Mouse (Mus musculus) spleen, postnatal 36 days (tissue): ENCODE data around the gene Cmklr1.
A peak's percentile ranks its signal among the peaks of the same experiment; 100 is the strongest.

ENCODE experiments used
- DNase-seq, 2 experiments: peaks; one replicate each; pipeline ENCODE4 v3.0.0; 2022; ENCODE audit warnings: low spot score in 2 of 2, mixed read lengths in 1 of 2

The Cmklr1 gene

DNA sequence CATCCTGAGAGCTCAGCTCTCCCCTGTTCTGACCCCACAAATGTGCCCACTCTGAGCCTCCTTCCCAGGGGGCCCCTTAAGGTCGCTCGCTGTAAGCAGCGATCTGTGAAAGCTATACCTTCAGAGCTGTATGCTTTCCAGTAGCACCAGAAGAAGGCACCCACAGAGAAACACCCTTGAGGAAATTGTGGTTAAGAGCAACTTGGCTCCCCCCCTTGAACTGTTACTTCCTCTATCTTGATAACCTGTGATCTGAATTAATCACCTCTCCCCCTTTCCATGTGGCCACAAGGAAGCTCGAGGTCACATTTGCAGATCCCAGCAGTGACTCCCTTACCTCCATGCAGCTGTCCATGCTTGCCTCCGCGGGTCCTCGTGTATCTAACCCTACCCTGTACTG is 29.2 kb downstream of the Cmklr1 start:
- DNase-seq: peak; percentile 20 to 26

DNA sequence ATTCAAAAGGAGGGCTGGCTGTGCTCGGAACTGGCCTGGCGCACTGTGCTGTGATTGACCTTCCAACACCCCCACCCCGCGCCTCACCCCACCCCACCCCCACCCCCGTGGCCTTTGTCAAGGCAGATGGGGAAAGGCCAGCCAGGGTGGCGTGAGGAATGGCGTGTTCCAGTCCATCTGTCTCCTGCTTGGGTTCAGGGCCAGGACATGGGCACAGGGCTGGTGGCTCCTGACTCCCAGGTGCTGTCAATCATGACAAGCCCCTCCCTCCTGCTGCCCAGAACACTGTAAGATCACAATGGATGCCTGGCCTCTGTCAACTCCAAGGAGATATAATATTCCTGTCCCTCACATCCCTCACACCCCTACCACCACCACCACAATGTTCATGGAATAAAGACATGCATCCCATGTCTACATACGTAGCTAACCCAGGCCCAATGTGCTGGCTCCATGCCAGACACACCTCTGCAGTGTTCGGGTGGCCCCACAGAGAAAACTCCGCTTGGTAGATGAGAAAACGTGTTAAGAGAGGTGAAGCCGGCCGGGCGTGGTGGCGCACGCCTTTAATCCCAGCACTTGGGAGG is 30.0 kb downstream of the Cmklr1 start:
- no peak for DNase-seq

DNA sequence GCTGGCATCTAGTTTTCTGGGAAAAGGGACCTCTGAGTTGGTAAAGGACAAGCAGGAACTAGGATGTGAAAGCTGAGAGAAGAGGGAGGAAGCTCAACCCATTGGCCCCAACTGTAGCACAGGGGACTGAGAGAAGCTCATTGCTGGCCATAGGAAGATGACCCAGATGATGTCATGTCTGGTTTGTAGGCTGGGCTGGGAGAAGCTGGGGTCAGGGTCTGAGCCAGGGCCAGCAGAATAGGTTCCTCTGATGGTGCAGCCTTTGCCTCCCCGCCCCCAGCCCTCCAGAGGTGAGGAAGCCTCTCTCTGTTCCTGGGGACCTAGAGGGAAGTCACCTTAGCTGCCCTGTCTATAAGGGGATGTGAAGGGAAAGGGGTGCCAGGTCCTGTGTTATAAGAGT is 31.1 kb downstream of the Cmklr1 start:
- DNase-seq: no peak

DNA sequence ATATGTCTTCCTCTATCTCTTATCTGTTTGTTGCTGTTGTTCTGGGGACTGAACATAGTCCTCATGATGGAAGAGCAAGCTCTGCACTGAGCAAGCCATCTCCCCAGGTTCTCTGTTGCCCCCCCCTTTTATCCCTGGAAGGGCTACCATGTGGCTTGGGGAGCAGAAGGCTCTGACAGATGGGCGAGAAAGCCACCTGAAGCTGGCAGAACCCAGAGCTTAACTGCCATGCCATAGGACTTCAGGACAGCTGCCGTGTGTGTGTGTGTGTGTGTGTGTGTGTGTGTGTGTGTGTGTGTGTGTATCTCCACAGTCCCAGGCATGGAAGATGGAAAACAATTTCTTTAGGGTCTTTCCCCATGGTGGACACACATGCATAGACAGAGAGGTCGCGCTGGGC is 31.5 kb downstream of the Cmklr1 start:
- DNase-seq: no peak

DNA sequence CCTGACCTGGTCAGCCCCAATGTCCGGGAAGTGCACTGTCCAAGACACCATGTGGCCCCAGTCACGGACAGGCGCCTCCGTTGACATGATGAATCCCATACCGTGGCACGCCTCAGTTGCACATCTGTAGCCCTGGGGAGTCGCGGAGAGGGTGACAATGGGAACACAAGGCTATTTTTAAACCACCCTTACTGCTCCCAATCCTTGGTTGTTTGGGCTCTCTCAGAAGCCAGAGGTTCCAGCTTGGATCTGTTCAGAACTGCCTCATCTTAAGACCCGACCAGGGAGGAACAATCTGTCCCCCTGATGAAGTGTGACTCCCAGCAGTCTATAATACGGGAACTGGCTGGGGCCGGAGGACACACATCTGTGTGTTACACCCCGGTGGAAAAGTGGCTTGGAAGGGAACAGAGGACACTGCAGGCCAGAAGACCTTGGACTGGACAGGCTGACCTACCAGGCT is 38.4 kb downstream of the Cmklr1 start:
- DNase-seq: no peak

DNA sequence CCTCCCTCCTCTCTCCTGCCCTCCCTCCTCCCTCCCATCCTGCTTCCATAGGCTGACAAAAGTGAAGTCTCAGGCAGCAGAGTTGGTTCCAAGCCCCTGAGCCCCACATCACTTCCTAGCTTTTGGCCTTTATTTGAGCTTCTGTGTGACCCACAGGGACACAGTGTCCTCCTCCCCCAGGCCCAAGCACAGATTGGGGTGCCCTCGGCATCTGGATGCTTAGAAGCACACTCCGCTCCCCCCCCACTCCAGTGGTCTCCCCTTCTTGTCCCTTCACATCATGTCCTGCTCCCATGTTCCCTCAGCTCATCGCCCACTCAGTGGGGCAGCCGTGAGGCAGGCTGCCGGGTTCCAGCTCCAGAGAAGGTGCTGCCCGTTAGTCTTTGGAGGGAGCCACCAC is 39.1 kb downstream of the Cmklr1 start:
- no peak for DNase-seq

DNA sequence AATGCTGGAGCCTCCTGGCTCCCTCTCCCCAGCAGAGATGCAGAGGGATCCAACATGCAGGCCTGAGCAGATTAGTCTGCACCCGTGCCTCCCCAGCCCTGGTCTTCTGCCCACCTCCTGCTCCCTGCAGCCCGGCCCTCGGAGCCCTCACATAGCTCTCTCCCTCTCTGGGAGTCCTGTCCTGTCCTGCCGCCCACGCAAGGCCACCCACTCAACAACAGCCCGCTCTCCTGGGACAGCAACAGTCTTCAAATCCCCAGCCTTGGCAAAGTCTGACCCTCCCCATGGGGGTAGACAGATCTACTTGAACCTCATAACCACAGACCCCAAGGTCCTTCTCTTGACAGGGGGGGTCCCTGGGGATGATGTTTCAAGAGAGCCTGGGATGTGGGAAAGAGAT is 39.7 kb downstream of the Cmklr1 start:
- DNase-seq: no peak

DNA sequence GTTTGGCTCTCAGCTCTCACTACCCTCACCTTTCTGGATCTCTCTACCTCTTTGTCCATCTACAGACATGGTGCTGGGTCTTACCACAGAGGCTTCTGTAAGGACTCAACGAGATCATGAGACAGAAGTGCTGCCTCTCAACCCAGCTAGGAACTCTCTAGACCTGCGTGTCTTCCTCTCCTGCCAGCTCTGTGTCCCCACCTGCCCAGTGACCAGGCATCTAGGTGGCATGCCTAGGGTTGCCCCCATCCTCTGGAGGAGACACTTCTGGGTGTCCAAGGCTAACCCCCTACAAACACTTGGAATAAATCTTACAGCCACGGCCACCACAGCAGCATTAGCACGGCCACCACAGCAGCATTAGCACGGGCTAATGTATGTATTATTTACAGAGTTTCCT is 40.3 kb downstream of the Cmklr1 start:
- DNase-seq: no peak

DNA sequence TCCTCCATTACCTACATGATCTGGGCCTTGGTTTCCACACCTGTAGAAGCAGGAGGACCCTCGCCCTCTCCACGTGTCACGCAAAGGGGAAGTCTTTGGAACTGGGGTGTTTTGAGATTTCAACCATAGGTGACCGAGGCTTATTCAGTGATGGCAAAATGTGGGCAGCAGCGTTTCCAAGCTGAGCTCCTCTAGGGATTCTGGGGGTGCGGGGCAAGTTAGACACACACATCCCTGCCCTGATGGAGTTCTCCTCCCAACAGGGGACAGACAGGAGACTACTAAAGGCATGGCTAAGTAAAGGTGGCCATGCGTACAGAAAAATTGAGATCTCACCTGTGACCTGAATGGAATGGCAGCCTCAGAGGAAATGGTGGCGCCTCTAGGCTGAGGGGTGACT is 41.7 kb downstream of the Cmklr1 start:
- DNase-seq: no peak

DNA sequence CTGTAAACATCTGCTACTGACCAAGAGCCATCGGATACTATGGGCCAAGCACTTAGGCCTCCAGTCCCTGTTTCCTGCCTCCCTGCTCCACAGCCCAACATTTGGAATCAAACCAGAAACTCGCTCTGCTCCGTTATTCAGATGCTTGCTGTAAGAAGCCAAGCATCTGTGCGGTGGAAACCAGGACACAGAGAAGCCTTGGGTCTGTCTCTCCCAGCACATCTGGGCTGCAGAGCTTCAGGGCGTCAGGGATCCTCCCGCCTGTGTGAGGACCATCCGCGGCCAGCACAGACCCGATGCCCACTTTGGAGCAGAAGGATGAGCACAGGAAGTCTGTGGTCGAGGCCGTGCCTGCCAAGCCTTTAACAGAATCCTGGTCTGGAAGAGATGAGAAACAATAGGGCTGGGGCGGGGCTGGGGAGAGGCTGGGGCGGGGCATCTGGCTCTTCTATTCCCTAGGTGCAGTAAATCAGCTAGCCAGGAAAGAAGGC is 42.2 kb downstream of the Cmklr1 start:
- no peak for DNase-seq

DNA sequence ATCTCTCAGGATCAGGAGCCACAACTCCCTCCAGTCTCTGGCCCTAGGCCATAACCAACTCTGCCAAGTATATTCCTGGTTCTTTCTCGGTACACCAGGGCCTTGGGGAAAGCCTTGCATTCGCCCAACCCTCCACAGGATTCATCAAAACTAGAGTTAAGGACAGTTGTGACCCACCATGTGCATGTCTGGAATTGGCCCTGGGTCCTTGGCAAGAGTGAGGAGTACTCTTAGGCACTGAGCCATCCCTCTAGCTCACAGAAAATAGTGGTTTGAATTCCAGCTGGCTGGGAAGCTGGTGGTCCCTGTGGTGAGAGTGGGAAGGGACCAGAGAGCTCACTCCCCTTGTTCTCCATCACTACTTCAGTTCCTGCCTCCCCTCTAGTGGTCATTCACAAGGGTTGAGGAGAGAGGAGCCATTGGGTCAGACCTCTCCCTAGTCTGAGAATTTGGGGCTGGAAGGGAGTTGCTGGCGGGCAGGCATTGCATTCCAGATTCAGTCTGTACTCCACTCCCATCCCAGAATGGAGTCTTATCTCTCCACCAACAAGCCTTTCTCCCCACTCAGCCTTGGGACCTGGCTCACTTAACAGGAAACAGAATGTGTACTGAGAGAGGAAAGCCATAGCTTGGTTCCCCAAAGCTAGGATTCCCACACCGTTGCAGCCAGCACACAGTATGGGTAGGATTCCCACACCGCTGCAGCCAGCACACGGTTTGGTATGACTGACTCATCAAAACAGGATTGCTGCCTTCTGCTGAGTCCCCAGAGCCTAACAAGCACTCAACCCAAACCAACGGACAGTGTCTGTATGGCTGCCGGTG is 43.1 kb downstream of the Cmklr1 start:
- DNase-seq: no peak

DNA sequence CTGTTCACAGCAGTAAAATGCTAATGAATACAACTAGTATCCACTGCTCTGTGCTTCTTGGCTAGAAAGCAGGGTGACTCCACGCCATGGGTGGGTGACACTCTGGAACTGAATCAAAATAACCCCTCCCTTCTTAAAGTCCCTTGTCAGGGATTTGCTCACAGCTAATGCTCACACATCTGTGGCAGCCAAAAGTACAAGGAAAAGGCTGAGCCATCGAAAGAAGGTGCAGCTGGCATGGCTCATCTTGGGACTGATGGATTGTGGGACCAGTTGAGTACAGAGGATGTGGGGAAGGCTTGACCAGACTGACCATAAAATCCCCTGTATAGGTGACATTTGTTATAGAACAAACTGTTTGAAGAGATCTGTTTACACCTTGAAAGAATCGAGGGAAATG is 44.1 kb downstream of the Cmklr1 start:
- DNase-seq: no peak

DNA sequence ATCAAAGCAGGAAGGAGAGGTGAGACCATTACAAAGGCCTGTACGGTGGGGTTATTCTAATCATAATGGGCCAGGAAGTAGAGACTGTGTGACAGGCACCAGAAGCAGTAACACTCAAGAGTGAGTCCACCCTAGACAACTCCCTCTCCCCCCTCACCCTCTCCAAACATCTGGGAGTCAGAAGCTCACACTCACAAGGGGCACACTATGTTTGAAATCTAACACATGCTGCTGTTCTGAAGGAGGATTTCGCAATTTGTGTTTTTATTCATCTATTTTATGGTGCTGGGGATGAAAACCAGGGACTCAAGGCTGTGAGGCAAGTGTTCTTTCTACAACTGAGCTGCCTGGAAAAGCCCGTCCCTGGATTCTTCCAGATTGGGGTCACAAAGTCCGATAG is 45.5 kb downstream of the Cmklr1 start:
- no peak for DNase-seq

DNA sequence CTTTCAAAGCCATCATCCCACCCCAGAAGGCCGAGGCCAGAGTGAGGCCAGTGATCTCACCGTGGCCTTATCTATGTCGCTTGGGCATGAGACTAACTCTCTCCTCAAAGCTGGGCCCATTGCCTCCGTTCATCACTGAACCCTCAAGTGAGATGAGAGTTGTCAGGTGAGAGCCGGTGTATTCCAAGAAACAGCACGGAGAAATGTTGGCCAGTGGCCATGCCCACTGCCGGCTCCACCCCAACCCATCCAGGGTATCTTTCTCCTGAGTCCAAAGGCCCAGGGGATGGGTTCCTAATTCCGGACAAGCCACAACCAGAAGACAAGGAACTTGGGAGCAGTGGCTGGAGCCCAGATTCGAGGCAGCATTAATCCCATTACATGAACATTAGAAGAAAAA is 46.8 kb downstream of the Cmklr1 start:
- no peak for DNase-seq

DNA sequence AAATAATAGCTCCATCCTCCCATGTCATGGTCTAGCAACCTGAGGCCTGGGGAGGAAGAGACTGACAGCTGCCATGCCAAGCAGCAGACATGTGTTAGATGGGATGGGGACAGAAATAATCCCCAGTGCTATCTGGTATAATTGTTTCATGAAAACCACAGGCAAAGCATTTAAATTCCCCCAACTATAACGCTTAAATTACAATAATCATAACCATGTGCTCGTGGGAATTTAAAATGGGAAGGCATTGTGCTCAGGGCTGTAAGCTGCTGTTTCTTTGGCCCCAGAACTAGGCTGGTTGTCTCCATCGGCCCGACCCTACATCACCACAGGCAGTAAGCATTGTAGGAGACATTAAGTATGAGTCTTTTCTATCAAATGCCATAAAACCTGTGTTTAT is 49.4 kb downstream of the Cmklr1 start:
- DNase-seq: no peak

DNA sequence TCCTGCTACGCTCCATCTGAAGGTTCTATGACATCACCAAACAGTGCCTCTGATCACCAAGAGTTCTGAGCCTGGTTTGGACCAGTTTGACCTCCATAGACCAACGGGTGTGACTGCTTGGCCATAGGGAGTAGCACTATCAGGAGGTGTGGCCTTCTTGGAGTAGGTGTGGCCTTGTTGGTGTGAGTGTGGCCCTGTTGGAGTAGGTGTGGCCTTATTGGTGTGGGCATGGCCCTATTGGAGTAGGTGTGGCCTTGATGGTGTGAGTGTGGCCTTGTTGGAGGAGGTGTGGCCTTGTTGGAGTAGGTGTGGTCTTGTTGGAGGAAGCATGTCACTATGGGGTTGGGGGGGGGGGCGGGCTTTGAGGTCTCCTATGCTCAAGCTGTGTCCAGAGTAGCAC is 50.0 kb downstream of the Cmklr1 start:
- DNase-seq: no peak

DNA sequence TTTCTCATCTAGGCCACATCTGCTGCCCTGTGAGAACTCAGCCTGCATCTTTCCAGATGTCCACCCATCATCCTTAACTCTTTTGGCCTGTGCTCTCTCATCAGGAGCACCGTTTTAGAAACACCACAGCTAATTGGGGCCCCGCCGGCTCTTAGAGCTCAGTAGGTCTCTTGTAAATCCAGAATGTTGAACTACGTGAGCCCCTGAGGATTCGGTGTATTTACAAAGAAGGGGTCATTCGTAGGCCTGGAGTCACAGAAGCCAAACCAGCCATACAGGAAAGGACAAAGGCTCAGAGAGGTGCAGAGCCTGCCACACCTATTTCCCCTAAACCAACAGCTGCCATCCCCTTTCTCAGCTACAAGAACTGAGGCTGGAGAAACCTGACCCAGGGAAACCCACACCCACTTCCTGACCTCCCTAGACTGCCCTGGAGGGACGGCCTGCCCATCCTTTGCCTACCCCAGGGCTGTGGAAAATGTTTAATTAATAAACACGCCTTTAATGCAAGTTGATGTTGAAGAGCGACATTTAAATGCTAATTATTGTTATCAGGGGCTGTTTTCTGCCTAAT is 53.4 kb downstream of the Cmklr1 start:
- DNase-seq: no peak

DNA sequence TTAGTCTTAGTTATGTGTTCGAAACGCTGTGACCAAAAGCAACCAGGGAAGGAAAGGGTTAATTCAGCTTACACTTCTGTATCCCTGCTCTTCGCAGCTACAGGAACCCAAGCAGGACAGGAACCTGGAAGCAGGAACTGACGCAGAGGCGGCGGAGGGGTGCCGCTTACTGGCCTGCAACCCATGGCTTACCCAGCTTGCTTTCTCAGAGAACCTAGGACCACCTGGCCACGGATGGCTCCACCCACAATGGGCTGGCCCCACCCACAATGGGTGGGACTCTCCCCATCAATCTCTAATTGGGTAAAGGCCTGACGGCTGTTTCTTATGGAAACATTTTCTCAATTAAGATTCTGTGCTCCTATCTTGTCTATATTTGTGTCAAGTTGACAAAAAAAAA is 54.0 kb downstream of the Cmklr1 start:
- DNase-seq: no peak

DNA sequence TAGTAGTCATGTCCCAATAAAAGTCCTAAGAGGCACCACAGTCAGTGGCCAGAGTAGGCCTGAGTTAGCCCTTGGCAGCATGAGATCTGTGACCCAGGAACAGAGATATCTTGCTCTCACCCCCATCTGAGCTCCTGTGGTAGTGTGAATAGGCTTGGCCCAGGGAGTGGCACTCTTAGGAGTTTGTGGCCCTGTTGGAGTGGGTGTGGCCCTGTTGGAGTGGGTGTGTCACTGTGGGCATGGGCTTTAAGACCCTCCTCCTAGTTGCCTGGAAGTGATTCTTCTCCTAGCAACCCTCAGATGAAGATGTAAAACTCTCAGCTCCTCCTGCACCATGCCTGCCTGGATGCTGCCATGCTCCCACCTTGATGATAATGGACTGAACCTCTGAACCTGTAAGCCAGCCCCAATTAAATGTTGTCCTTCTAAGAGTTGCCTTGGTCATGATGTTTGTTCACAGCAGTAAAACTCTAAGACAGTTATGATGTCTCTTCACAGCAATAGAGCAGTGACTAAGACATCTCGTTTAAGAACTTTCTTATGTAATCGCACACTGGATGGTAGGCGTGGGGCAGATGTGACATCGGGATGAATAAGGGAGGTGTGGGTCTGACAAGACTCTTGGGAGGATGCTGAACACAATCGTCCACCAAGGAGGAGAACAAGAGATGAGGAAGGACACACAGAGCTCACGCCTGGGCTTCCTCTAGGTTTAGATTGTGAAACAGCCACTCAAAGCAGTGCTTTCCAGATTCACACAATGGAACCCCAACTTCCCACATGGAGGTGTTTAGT is 56.1 kb downstream of the Cmklr1 start:
- DNase-seq: no peak

DNA sequence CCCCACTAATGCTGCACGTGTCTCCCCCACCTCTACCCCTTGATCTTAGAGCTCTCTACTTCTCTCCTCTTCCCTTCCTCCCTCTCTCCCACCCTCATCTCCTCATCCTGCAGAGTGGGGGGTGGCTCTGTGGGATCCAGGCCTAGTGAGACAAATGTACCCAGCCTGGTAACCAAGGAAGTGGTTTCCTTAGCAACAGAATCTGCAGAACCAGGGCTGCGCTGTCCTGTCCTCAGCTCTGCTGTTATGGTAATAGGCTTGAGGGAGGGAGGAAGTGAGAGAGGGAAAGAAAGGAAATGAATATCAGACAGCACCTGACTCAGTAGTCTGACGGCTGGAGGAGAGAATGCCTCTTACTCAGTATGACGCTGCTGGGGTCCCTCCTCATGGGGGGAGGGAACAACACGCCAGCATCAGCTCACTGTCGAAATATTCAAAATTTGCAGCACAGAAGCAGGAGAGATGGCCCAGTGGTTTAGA is 58.4 kb downstream of the Cmklr1 start:
- DNase-seq: no peak

DNA sequence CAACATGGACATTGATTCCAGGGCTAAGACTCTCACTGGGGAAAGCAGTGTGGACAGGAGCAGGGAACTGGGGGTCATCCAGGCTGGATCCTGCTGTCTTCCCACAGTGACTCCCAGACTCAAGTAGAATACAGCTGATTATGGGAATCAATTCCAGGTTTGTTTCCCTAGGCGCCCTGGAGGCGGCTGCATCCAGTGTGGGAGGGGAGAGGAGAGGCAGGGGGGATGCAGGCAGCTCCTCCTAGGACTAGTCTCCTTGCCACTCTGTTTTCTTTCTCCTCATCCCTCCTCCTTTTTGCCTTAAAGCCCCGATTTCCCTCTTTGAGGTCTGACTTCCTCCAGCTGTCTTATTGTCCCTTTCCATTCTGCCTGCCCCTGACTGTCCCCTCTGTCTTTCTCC is 59.1 kb downstream of the Cmklr1 start:
- DNase-seq: no peak

DNA sequence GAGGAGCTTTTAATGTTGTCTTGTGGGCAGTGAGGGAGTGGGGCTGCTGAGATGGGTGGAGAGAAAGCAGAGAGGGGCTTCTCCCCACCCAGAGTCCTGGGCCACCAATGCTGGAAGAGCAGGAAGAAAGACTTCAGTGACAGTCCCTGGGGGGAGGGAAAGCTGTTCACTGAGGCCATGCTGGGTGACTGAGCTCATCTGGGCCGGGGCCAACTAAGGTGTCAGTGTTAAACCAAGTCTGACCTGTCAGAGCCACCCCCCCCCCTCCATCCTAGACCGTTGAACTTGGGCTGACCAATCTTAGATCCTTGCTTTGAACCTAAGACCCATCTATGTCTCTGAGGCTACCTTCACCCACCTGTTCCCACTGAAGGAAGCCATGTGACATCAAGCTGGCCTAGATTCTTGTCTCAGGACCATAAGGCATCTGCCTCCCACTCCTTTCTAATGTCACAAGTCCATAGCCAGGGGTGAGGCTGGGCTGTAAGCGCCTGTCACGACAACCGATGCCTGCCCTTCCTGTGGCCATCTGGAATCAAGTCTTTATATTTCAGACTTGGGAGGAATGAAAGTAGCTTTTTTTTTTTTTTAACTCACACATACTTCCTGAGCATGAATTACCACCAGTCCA is 60.1 kb downstream of the Cmklr1 start:
- DNase-seq: no peak
